Mouse (Mus musculus) small intestine, adult 2 months (tissue): ENCODE measurements at regions not wholly inside any gene's neighbourhood (a gene's known extent, or its start where the extent isn't known, plus 50 kb on each side); places are given as distances from the start of the nearest gene placed in this dataset.

Experiments used
- H3K27ac ChIP-seq: fragments of 200-500 bp; 2 replicates; pipeline ENCODE4 v1.5.1; 2012; ENCODE audit warnings: low read depth, low read length, control low read depth, inconsistent platforms; ENCODE audit not compliant: insufficient read depth
- H3K27me3 ChIP-seq: fragments of 200-500 bp; 2 replicates; pipeline ENCODE4 v1.6.1; 2012; ENCODE audit warnings: mild to moderate bottlenecking, moderate library complexity, low read length, inconsistent platforms; ENCODE audit not compliant: control insufficient read depth, insufficient read depth
- H3K36me3 ChIP-seq: fragments of 200-500 bp; 2 replicates; pipeline ENCODE4 v1.6.1; 2012; ENCODE audit warnings: mild to moderate bottlenecking, low read length, control low read depth, inconsistent platforms; ENCODE audit not compliant: control insufficient read depth, insufficient read depth
- H3K4me1 ChIP-seq: fragments of 200-500 bp; 2 replicates; pipeline ENCODE4 v1.6.1; 2012; ENCODE audit warnings: low read length, inconsistent platforms, mixed read lengths; ENCODE audit not compliant: control insufficient read depth, insufficient read depth, insufficient read length
- H3K4me3 ChIP-seq: fragments of 200-500 bp; 2 replicates; pipeline ENCODE4 v1.5.1; 2012; ENCODE audit warnings: low read depth, mild to moderate bottlenecking, control low read depth, inconsistent platforms, low read length, moderate library complexity
- CTCF ChIP-seq: fragments of 200-500 bp; IDR thresholded peaks from 2 replicates; pipeline ENCODE4 v1.5.1; 2012; ENCODE audit warnings: low read depth, mild to moderate bottlenecking, control low read depth, inconsistent platforms, low read length, moderate library complexity, mixed read lengths; ENCODE audit not compliant: insufficient replicate concordance, insufficient read length; ENCODE audit errors: extremely low read depth
- POLR2A ChIP-seq: fragments of 200-500 bp; IDR thresholded peaks from 2 replicates; pipeline ENCODE4 v1.6.1; 2012; ENCODE audit warnings: low read depth, mild to moderate bottlenecking, control low read depth, inconsistent platforms, low read length, moderate library complexity
- WGBS: fragments of 180-500 bp; shearing (Covaris S2); methylation state at CpG from one replicate; pipeline ENCODE4 v1.1.7; 2018; 5-methylcytosine and 5-hydroxymethylcytosine counted together

- Histone ChIP-seq H3K4me1 (no peaks in the 10 kb centered on the region), H3K27ac (no peak overlapping the region), H3K4me3 (no peak overlapping the region), H3K36me3 (no peaks in the 10 kb centered on the region), H3K27me3 (no peaks in the 10 kb centered on the region)
- TF ChIP-seq CTCF: no peak
- TF ChIP-seq POLR2A: no peak
- WGBS: 60% methylated on average over 7 of the region's 7 CpGs
These were observed 262.6 kb downstream of the Mreg start for GRCm38 (mm10) chr1:71949549-71949948.

GRCm38 (mm10) chr1:71948686-71949085 is 263.4 kb downstream of the Mreg start:
- Histone ChIP-seq H3K4me1 (no peaks in the 10 kb centered on the region), H3K4me3 (no peak overlapping the region), H3K36me3 (no peaks in the 10 kb centered on the region), H3K27ac (no peak overlapping the region), H3K27me3 (no peaks in the 10 kb centered on the region)
- no peak for TF ChIP-seq POLR2A
- no peak for TF ChIP-seq CTCF
- 86% methylated on average over 4 of the region's 4 CpGs for WGBS

GRCm38 (mm10) chr1:71947506-71947905 is 264.6 kb downstream of the Mreg start:
- no peaks in the 10 kb centered on the region for H3K27me3 ChIP-seq
- H3K4me3 ChIP-seq: no peak overlapping the region
- no peaks in the 10 kb centered on the region for H3K4me1 ChIP-seq
- WGBS: 91% methylated on average over 2 of the region's 2 CpGs
- TF ChIP-seq CTCF: no peak
- H3K27ac ChIP-seq: no peak overlapping the region
- no peaks in the 10 kb centered on the region for H3K36me3 ChIP-seq

- 54% methylated on average over 2 of the region's 2 CpGs for WGBS
- H3K36me3 ChIP-seq: no peaks in the 10 kb centered on the region
- no peak overlapping the region for H3K4me3 ChIP-seq
- no peaks in the 10 kb centered on the region for H3K4me1 ChIP-seq
- no peak overlapping the region for H3K27ac ChIP-seq
- H3K27me3 ChIP-seq: no peaks in the 10 kb centered on the region
- TF ChIP-seq POLR2A (no peak), CTCF (no peak)
These were observed 265.2 kb downstream of the Mreg start for GRCm38 (mm10) chr1:71946911-71947310.

GRCm38 (mm10) chr1:71945070-71945469 is 267.0 kb downstream of the Mreg start:
- no peaks in the 10 kb centered on the region for H3K36me3 ChIP-seq
- no peaks in the 10 kb centered on the region for H3K27me3 ChIP-seq
- H3K27ac ChIP-seq: no peak overlapping the region
- H3K4me3 ChIP-seq: no peak overlapping the region
- WGBS: 79% methylated on average over 6 of the region's 6 CpGs
- no peak for TF ChIP-seq CTCF
- TF ChIP-seq POLR2A: no peak
- H3K4me1 ChIP-seq: no peaks in the 10 kb centered on the region

GRCm38 (mm10) chr1:71944531-71944930 is 267.6 kb downstream of the Mreg start:
- no peak overlapping the region for H3K4me3 ChIP-seq
- no peaks in the 10 kb centered on the region for H3K27me3 ChIP-seq
- no peak overlapping the region for H3K27ac ChIP-seq
- TF ChIP-seq CTCF (no peak), POLR2A (no peak)
- H3K4me1 ChIP-seq: no peaks in the 10 kb centered on the region
- 63% methylated on average over 3 of the region's 3 CpGs for WGBS
- H3K36me3 ChIP-seq: no peaks in the 10 kb centered on the region

GRCm38 (mm10) chr1:71942145-71942544 is 270.0 kb downstream of the Mreg start:
- Histone ChIP-seq H3K4me3 (no peak overlapping the region), H3K27ac (no peak overlapping the region), H3K27me3 (no peaks in the 10 kb centered on the region), H3K4me1 (no peaks in the 10 kb centered on the region), H3K36me3 (no peaks in the 10 kb centered on the region)
- TF ChIP-seq POLR2A: no peak
- TF ChIP-seq CTCF: no peak

- H3K27me3 ChIP-seq: no peaks in the 10 kb centered on the region
- H3K36me3 ChIP-seq: no peaks in the 10 kb centered on the region
- no peak overlapping the region for H3K4me3 ChIP-seq
- WGBS: 89% methylated on average over 4 of the region's 4 CpGs
- TF ChIP-seq POLR2A (no peak), CTCF (no peak)
- no peaks in the 10 kb centered on the region for H3K4me1 ChIP-seq
- H3K27ac ChIP-seq: no peak overlapping the region
These were observed 270.4 kb downstream of the Mreg start for GRCm38 (mm10) chr1:71941688-71942087.
